Mouse (Mus musculus): Measurements from ENCODE around the gene Serpinf1. TPM values are rescaled to one million over a fixed set of nuclear protein-coding genes. Genes with fewer than 3 reads are reported as not detected.

The Serpinf1 gene
- polyA plus RNA-seq, 1 experiment, result 27.5 TPM

- 95% methylated on average over 1 of the region's 1 CpGs for WGBS
- H3K27me3 ChIP-seq (ENCODE audit: control insufficient read depth, insufficient read depth, low read length), result no peaks in the 10 kb centered on the region
- H3K4me3 ChIP-seq (replicated peaks; ENCODE audit: insufficient read depth, low read depth, low read length), result no peak overlapping the region
- no peaks in the 10 kb centered on the region for H3K4me1 ChIP-seq (ENCODE audit: control insufficient read depth, insufficient read depth, low read length)
- H3K27ac ChIP-seq (ENCODE audit: insufficient read depth, low read length), result no peak overlapping the region
- TF ChIP-seq POLR2A (IDR thresholded peaks at IDR 0.05; ENCODE audit: borderline replicate concordance, insufficient read depth, low read length), result no peak
- no peak for TF ChIP-seq CTCF (IDR thresholded peaks at IDR 0.05; ENCODE audit: borderline replicate concordance, insufficient read depth, low read depth, low read length)
- no peak for DNase-seq
These were observed 45.4 kb downstream of the Serpinf1 start for GRCm38 (mm10) chr11:75377125-75377524.

Other genes starting within 250 kb of the Serpinf1 start
- 15.3 and 16.3 TPM in 2 replicates for gene Ovca2, start 243.9 kb downstream of the Serpinf1 start, polyA plus RNA-seq (2012; rRNA removed)
- gene Dph1, start 231.5 kb downstream of the Serpinf1 start, polyA plus RNA-seq (2012; rRNA removed), result 18.6 and 19.3 TPM in 2 replicates
- 23.9 and 28.6 TPM in 2 replicates for gene Rtn4rl1, start 228.9 kb downstream of the Serpinf1 start, polyA plus RNA-seq (2012; rRNA removed)
- 59.3 and 64.2 TPM in 2 replicates for gene Rpa1, start 74.4 kb downstream of the Serpinf1 start, polyA plus RNA-seq (2012; rRNA removed)
- gene Smyd4, start 74.3 kb downstream of the Serpinf1 start, polyA plus RNA-seq (2012; rRNA removed), result 9.1 and 9.2 TPM in 2 replicates
- 0.13 and 0.15 TPM in 2 replicates for gene Serpinf2, start 16.9 kb upstream of the Serpinf1 start, polyA plus RNA-seq (2012; rRNA removed)
- 15.1 and 15.3 TPM in 2 replicates for gene Wdr81, start 32.0 kb upstream of the Serpinf1 start, polyA plus RNA-seq (2012; rRNA removed)
- gene Tlcd2, start 39.0 kb upstream of the Serpinf1 start, polyA plus RNA-seq (2012; rRNA removed), result 0.56 and 0.70 TPM in 2 replicates
- gene Prpf8, start 64.1 kb upstream of the Serpinf1 start, polyA plus RNA-seq (2012; rRNA removed), result 110 and 123 TPM in 2 replicates
- gene Rilp, start 87.4 kb upstream of the Serpinf1 start, polyA plus RNA-seq (2012; rRNA removed), result 5.4 and 5.7 TPM in 2 replicates
- gene Scarf1, start 90.8 kb upstream of the Serpinf1 start, polyA plus RNA-seq (2012; rRNA removed), result 3.3 and 3.4 TPM in 2 replicates
- 57.4 and 67.1 TPM in 2 replicates for gene Slc43a2, start 109.0 kb upstream of the Serpinf1 start, polyA plus RNA-seq (2012; rRNA removed)
- 295 and 319 TPM in 2 replicates for gene Pitpna, start 165.4 kb upstream of the Serpinf1 start, polyA plus RNA-seq (2012; rRNA removed)
- gene Inpp5k, start 208.3 kb upstream of the Serpinf1 start, polyA plus RNA-seq (2012; rRNA removed), result 81.3 and 87.4 TPM in 2 replicates
- gene Myo1c, start 227.8 kb upstream of the Serpinf1 start, polyA plus RNA-seq (2012; rRNA removed), result 26.9 and 28.5 TPM in 2 replicates